Mouse (Mus musculus): ENCODE data around the gene Il3ra.

Gene Il3ra

GRCm38 (mm10) chr14:14354511-14355359 is 8.7 kb downstream of the Il3ra start:
- DNase-seq (ENCODE audit: low spot score in 2 of 2) = no peak

- no peak for DNase-seq (ENCODE audit: low spot score in 2 of 2)
Observed at GRCm38 (mm10) chr14:14355360-14355646, 9.2 kb downstream of the Il3ra start.

GRCm38 (mm10) chr14:14395535-14395934 is 49.5 kb downstream of the Il3ra start:
- DNase-seq (ENCODE audit: low spot score in 2 of 2) = no peak

- no peak for DNase-seq (ENCODE audit: low spot score in 2 of 2)
Observed at GRCm38 (mm10) chr14:14400998-14401397, 54.9 kb downstream of the Il3ra start, which contains the start of gene Olfr721-ps1. Olfr721-ps1 (plus strand) TSS chr14:14401298.
